Mouse (Mus musculus): ENCODE data around the gene Fubp3.

GRCm38 (mm10) chr2:31524641-31525040 is 47.8 kb upstream of the Fubp3 start:
- TF ChIP-seq CTCF (conservative IDR thresholded peaks at IDR 0.05; ENCODE audit: insufficient read depth, insufficient read length, low read depth, low read length): no peak
- no peak for TF ChIP-seq POLR2A (IDR thresholded peaks at IDR 0.05; ENCODE audit: low read depth, low read length)

All from kidney, adult 2 months (tissue).